Mouse (Mus musculus) layer of hippocampus, postnatal 10 days (tissue): ENCODE measurements around the gene Olfr860. TPM values are rescaled to one million over a fixed set of nuclear protein-coding genes. Genes with fewer than 3 reads are reported as not detected.
"Not testable (repeated sequence)": the region's sequence is repeated elsewhere in the genome, so short reads cannot be mapped to it uniquely, and the experiment has no call there.

Experiments used
- DNase-seq, 2 experiments: peaks; one replicate each; pipeline ENCODE4 v3.0.0; 2021; ENCODE audit warnings: low spot score in 2 of 2
- long read RNA-seq: library from polyadenylated mRNA; stranded (forward); transcript quantifications from one replicate; pipeline ENCODE4 v2.0.0, GENCODE M21; 2023
- total RNA-seq, 2 experiments: library from RNA; stranded (reverse); gene quantifications; 2 replicates each; pipeline ENCODE4 v1.2.3; 2021

The Olfr860 gene
- total RNA-seq, result not detected
- long read RNA-seq, result 0 reads

GRCm38 (mm10) chr9:19849647-19850046 lies at the start of gene Olfr860:
Gene Olfr860 (minus strand): TSS chr9:19849747.
- no peak for DNase-seq

DNA sequence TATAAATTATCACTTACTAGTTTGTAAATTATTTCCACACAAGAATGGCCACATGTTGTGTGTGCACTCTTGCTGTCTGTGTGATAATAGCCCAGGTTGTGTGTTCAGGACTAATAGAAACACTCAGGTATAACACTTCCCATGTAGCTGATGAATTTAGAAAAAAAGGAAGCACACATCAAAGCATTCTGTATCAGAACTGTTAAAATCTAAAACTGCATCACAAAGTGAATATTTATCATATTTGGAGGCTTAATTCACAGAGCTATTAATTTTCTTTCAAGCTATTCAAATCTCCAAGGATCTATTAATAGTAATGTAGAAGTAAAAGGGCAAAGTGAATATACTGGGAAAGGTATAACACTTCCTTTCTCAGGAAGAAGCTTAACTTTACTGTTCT lies 38.4 kb upstream of the Olfr860 start, which contains the start of gene Olfr862:
Gene Olfr862 (minus strand): TSS at position 101 of the 400 bp plus-strand sequence.
- no peak for DNase-seq

DNA sequence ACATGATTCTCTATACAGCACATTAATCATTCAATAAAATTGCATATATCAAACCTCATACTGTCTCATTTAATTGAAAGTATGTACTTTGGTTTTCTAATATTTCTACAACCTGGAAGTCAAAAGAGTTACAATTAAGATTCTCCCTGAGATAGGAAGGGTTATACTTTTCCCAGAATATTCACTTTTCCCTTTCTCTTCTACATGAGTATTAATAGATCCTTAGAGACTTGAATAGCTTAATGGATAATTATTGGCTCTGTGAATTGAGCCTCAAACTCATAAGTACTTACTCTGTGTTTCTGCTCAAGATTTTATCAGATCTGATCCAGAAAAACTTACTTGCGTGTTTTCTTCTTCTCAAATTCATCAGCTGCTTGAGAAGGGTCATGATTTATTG lies 44.9 kb downstream of the Olfr860 start, which contains the start of gene Olfr859:
Gene Olfr859 (plus strand): TSS at position 301 of the 400 bp plus-strand sequence.
- DNase-seq, result not testable (repeated sequence)

GRCm38 (mm10) chr9:19803000-19803399 lies 46.5 kb downstream of the Olfr860 start:
- DNase-seq, result no peak

Other genes with a start within 250 kb of the Olfr860 start
- gene Zfp317, start 227.6 kb downstream of the Olfr860 start, total RNA-seq, result 10 to 100 TPM; 22.9 to 24.6 TPM
- not detected for gene Olfr857, start 140.3 kb downstream of the Olfr860 start, total RNA-seq
- not detected for gene Olfr58, start 69.5 kb downstream of the Olfr860 start, total RNA-seq
- not detected for gene Olfr859, start 44.8 kb downstream of the Olfr860 start, total RNA-seq
- not detected for gene Olfr862, start 38.3 kb upstream of the Olfr860 start, total RNA-seq
- gene Olfr77, start 67.1 kb upstream of the Olfr860 start, total RNA-seq, result not detected
- gene Olfr866, start 178.3 kb upstream of the Olfr860 start, total RNA-seq, result not detected
- gene Olfr867, start 207.8 kb upstream of the Olfr860 start, total RNA-seq, result not detected
- not detected for gene Olfr868, start 248.9 kb upstream of the Olfr860 start, total RNA-seq